Mouse (Mus musculus): ENCODE data around the gene Csnk2a2. TPM values are rescaled to one million over a fixed set of nuclear protein-coding genes. Genes with fewer than 3 reads are reported as not detected.

The Csnk2a2 gene
- polyA plus RNA-seq, 1 experiment, result 19.6 TPM

DNA sequence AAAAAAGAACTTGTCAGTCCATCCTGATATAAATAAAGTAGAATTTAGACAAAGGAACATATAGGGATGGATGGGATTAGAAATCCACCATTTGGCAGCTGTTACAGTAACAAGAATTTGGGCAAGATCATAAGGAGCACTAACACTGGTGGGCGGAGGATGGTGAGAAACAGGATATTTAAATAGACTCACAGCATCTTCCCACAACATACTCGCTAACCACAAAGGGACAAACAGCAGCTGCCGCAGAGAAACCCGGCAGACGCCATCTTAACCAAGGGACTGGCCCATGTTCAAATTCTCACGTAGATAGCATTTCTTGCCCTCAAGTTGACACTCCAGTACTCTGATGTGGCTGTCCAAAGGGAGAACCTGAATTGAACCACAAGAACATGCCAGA, 27.1 kb upstream of the Csnk2a2 start:
- Histone ChIP-seq H3K27me3 (replicated peaks; ENCODE audit: control insufficient read depth, insufficient read depth, low read length) (no peaks in the 10 kb centered on the region), H3K4me1 (ENCODE audit: control insufficient read depth, insufficient read depth, low read length) (no peaks in the 10 kb centered on the region), H3K36me3 (ENCODE audit: control insufficient read depth, insufficient read depth, low read length) (no peaks in the 10 kb centered on the region), H3K27ac (ENCODE audit: insufficient read depth, low read depth, low read length) (no peak overlapping the region), H3K4me3 (ENCODE audit: insufficient read depth, low read depth, low read length) (no peak overlapping the region)
- TF ChIP-seq CTCF (conservative IDR thresholded peaks at IDR 0.05; ENCODE audit: insufficient read depth, insufficient read length, low read depth, low read length) (no peak), POLR2A (IDR thresholded peaks at IDR 0.05; ENCODE audit: low read depth, low read length) (no peak)
- 86% methylated on average over 6 of the region's 6 CpGs for WGBS
- DNase-seq, result no peak

DNA sequence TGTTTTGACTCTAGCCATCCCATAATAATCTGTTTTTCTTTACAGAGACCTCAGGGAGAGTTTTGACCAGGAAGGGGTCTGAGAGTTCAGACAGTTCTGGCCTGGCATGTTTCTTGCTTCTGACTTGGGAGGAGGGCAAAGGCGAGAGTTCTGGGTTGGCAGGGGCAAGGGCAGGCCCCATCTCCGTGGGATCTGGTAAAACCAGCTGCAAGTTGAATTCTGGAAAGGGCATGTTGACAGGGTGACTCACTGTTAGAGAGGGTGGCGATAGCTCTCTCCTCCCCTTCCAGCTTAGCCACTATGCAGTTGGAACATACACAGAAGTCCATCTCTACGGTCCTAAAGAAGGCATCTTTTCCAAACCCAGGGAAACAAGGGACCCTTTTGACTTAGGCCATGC, 23.4 kb upstream of the Csnk2a2 start:
- no peak for DNase-seq
- 77% methylated on average over 4 of the region's 4 CpGs for WGBS

DNA sequence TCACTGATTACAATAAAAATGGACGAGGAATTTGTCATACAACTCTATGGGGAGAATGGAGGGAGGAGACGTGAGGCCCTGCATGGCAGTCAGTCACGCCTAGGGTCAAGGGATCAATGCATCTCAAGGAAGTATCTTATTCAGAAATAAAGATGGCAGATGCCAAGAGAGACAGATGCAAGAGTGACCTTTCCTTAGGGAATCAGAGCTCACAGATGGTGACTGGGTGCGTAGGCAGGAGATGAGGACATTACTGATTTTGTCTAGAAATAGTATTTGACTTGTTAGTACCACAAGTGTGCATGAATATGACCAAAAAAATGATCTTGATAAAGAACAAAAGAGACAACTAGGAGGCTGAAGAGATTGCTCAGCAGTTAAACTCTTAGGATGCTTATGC, 22.4 kb upstream of the Csnk2a2 start:
- Histone ChIP-seq H3K27me3 (replicated peaks; ENCODE audit: control insufficient read depth, insufficient read depth, low read length) (no peaks in the 10 kb centered on the region), H3K27ac (ENCODE audit: insufficient read depth, low read depth, low read length) (no peak overlapping the region), H3K4me1 (ENCODE audit: control insufficient read depth, insufficient read depth, low read length) (no peaks in the 10 kb centered on the region), H3K4me3 (ENCODE audit: insufficient read depth, low read depth, low read length) (no peak overlapping the region), H3K36me3 (ENCODE audit: control insufficient read depth, insufficient read depth, low read length) (no peaks in the 10 kb centered on the region)
- no peak for DNase-seq
- TF ChIP-seq POLR2A (IDR thresholded peaks at IDR 0.05; ENCODE audit: low read depth, low read length), result no peak
- TF ChIP-seq CTCF (conservative IDR thresholded peaks at IDR 0.05; ENCODE audit: insufficient read depth, insufficient read length, low read depth, low read length), result no peak
- WGBS, result 70% methylated on average over 4 of the region's 4 CpGs

More for the DNA sequence above, 23.4 kb upstream of the Csnk2a2 start:
- no peak for TF ChIP-seq CTCF (conservative IDR thresholded peaks at IDR 0.05; ENCODE audit: insufficient read depth, insufficient read length, low read depth, low read length)
- TF ChIP-seq POLR2A (IDR thresholded peaks at IDR 0.05; ENCODE audit: low read depth, low read length), result no peak
- H3K27ac ChIP-seq (ENCODE audit: insufficient read depth, low read depth, low read length), result no peak overlapping the region
- H3K4me3 ChIP-seq (ENCODE audit: insufficient read depth, low read depth, low read length), result no peak overlapping the region
- no peaks in the 10 kb centered on the region for H3K36me3 ChIP-seq (ENCODE audit: control insufficient read depth, insufficient read depth, low read length)
- no peaks in the 10 kb centered on the region for H3K4me1 ChIP-seq (ENCODE audit: control insufficient read depth, insufficient read depth, low read length)
- H3K27me3 ChIP-seq (replicated peaks; ENCODE audit: control insufficient read depth, insufficient read depth, low read length), result no peaks in the 10 kb centered on the region

DNA sequence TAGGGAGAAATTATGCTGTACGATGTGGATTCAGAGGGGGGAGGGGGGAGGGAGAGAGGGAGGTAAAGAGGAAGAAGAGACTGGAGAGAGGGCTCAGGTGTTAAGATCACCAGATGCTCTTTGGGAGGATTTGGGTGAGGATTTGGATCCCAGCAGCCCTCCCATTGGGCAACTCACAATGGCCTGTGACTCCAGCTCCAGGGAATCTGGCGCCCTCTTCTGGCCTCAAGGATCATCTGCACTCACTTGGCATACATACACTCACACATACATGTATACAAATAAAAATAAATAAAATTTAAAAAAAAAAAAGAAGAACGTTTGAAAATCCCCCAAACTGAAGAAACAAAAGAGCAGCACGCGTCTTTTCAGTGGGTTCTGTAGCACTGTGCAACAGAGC, 16.4 kb upstream of the Csnk2a2 start:
- no peak overlapping the region for H3K4me3 ChIP-seq (ENCODE audit: insufficient read depth, low read depth, low read length)
- no peaks in the 10 kb centered on the region for H3K4me1 ChIP-seq (ENCODE audit: control insufficient read depth, insufficient read depth, low read length)
- WGBS, result 67% methylated on average over 5 of the region's 5 CpGs
- no peak for DNase-seq
- no peaks in the 10 kb centered on the region for H3K27me3 ChIP-seq (replicated peaks; ENCODE audit: control insufficient read depth, insufficient read depth, low read length)
- TF ChIP-seq POLR2A (IDR thresholded peaks at IDR 0.05; ENCODE audit: low read depth, low read length) (no peak), CTCF (conservative IDR thresholded peaks at IDR 0.05; ENCODE audit: insufficient read depth, insufficient read length, low read depth, low read length) (no peak)
- no peak overlapping the region for H3K27ac ChIP-seq (ENCODE audit: insufficient read depth, low read depth, low read length)
- H3K36me3 ChIP-seq (ENCODE audit: control insufficient read depth, insufficient read depth, low read length), result no peaks in the 10 kb centered on the region

DNA sequence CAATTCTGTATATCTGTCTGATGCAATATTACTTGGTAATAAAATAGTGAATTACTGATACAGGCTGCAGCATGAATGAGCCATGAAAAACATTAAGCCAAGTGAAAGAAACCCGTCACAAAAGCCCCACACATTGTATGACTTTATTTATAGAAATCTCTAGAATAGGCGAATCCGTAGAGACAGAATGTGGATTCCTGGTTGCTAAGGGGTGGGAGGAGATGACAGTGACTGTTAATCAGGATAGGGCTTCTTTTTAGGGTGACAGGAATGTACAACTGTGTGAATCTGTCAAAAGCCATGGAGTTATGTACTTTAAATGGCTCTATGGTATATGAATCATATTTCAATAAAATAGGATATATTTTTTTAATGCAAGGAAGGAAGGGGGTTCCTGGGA, 15.8 kb upstream of the Csnk2a2 start:
- H3K36me3 ChIP-seq (ENCODE audit: control insufficient read depth, insufficient read depth, low read length), result no peaks in the 10 kb centered on the region
- H3K27ac ChIP-seq (ENCODE audit: insufficient read depth, low read depth, low read length), result no peak overlapping the region
- no peaks in the 10 kb centered on the region for H3K4me1 ChIP-seq (ENCODE audit: control insufficient read depth, insufficient read depth, low read length)
- WGBS, result 75% methylated on average over 3 of the region's 3 CpGs
- H3K27me3 ChIP-seq (replicated peaks; ENCODE audit: control insufficient read depth, insufficient read depth, low read length), result no peaks in the 10 kb centered on the region
- no peak overlapping the region for H3K4me3 ChIP-seq (ENCODE audit: insufficient read depth, low read depth, low read length)
- TF ChIP-seq CTCF (conservative IDR thresholded peaks at IDR 0.05; ENCODE audit: insufficient read depth, insufficient read length, low read depth, low read length), result no peak
- TF ChIP-seq POLR2A (IDR thresholded peaks at IDR 0.05; ENCODE audit: low read depth, low read length), result no peak
- DNase-seq, result no peak

DNA sequence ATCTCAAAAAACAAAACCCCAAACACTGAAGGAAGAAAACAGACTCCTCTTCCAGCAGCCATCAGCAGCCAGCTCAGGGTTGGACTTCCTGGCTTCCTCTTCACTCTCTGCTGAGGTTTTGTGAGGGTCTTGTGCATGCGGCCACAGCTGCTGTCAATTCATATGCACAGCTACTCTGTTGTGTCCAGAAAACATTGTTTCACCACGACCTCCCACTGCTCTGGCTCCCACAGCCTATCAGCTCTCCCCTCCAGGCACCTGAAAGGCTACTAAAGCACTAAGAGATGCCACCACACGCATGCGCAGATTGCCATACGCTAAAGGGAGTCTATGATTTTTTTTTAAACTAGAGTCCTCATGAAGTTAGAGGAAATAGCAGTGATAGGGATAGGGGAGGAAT, 15.0 kb upstream of the Csnk2a2 start:
- H3K27me3 ChIP-seq (replicated peaks; ENCODE audit: control insufficient read depth, insufficient read depth, low read length), result no peaks in the 10 kb centered on the region
- TF ChIP-seq CTCF (conservative IDR thresholded peaks at IDR 0.05; ENCODE audit: insufficient read depth, insufficient read length, low read depth, low read length) (no peak), POLR2A (IDR thresholded peaks at IDR 0.05; ENCODE audit: low read depth, low read length) (no peak)
- no peak overlapping the region for H3K27ac ChIP-seq (ENCODE audit: insufficient read depth, low read depth, low read length)
- 73% methylated on average over 5 of the region's 5 CpGs for WGBS
- no peaks in the 10 kb centered on the region for H3K4me1 ChIP-seq (ENCODE audit: control insufficient read depth, insufficient read depth, low read length)
- no peak for DNase-seq
- H3K4me3 ChIP-seq (ENCODE audit: insufficient read depth, low read depth, low read length), result no peak overlapping the region
- no peaks in the 10 kb centered on the region for H3K36me3 ChIP-seq (ENCODE audit: control insufficient read depth, insufficient read depth, low read length)

DNA sequence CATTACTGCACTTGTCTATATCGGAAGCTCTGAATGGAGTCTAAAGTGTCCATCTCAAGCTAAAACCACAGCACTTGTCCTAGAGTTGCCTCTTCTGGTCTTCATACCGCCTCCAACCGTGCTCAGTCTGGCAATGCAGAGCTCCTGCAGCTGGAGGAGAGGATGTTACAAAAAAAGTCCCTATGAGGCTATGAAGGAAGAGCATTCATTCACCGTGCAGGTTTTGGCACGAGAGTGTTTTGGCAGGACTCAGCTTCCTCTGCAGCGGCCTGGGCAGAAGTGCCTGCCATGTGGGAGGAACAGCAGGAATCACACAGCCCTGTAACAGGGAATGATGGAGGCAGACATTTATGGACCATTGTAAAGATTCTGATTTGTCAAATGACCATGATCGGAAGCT, 12.6 kb upstream of the Csnk2a2 start:
- Histone ChIP-seq H3K27me3 (replicated peaks; ENCODE audit: control insufficient read depth, insufficient read depth, low read length) (no peaks in the 10 kb centered on the region), H3K27ac (ENCODE audit: insufficient read depth, low read depth, low read length) (no peak overlapping the region), H3K36me3 (ENCODE audit: control insufficient read depth, insufficient read depth, low read length) (no peaks in the 10 kb centered on the region), H3K4me1 (ENCODE audit: control insufficient read depth, insufficient read depth, low read length) (no peaks in the 10 kb centered on the region), H3K4me3 (ENCODE audit: insufficient read depth, low read depth, low read length) (no peak overlapping the region)
- DNase-seq, result no peak
- no peak for TF ChIP-seq CTCF (conservative IDR thresholded peaks at IDR 0.05; ENCODE audit: insufficient read depth, insufficient read length, low read depth, low read length)
- TF ChIP-seq POLR2A (IDR thresholded peaks at IDR 0.05; ENCODE audit: low read depth, low read length), result no peak
- WGBS, result 73% methylated on average over 7 of the region's 7 CpGs

DNA sequence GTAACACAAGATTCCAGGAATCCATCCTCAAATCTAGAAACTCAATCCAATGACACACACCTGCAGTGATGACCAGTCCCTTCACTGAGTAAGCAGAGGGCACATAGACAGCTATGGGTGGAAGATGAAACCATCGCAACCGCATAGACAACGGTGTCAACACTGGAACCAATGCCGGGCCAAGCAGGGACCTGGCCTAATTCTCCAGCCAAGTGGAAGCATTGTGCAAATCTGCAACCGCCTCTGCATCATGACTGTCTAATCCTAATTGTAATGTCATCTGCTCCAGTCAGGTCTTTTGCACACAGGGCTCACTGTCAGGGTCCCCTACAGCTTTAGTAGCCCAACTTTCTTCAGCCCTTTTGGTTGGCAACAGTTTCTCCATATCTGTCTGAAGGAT, 10.6 kb upstream of the Csnk2a2 start:
- Histone ChIP-seq H3K27me3 (replicated peaks; ENCODE audit: control insufficient read depth, insufficient read depth, low read length) (no peaks in the 10 kb centered on the region), H3K36me3 (ENCODE audit: control insufficient read depth, insufficient read depth, low read length) (no peaks in the 10 kb centered on the region), H3K4me1 (ENCODE audit: control insufficient read depth, insufficient read depth, low read length) (no peaks in the 10 kb centered on the region), H3K27ac (ENCODE audit: insufficient read depth, low read depth, low read length) (no peak overlapping the region), H3K4me3 (ENCODE audit: insufficient read depth, low read depth, low read length) (no peak overlapping the region)
- no peak for TF ChIP-seq CTCF (conservative IDR thresholded peaks at IDR 0.05; ENCODE audit: insufficient read depth, insufficient read length, low read depth, low read length)
- no peak for TF ChIP-seq POLR2A (IDR thresholded peaks at IDR 0.05; ENCODE audit: low read depth, low read length)
- DNase-seq, result no peak
- WGBS, result 99% methylated on average over 5 of the region's 5 CpGs
